Mouse (Mus musculus) small intestine, adult 2 months (tissue): ENCODE data around the gene Gm10053.

Source experiments
- CTCF ChIP-seq: fragments of 200-500 bp; IDR thresholded peaks from 2 replicates; pipeline ENCODE4 v1.5.1; 2012; ENCODE audit warnings: low read depth, mild to moderate bottlenecking, control low read depth, inconsistent platforms, low read length, moderate library complexity, mixed read lengths; ENCODE audit not compliant: insufficient replicate concordance, insufficient read length; ENCODE audit errors: extremely low read depth
- POLR2A ChIP-seq: fragments of 200-500 bp; IDR thresholded peaks from 2 replicates; pipeline ENCODE4 v1.6.1; 2012; ENCODE audit warnings: low read depth, mild to moderate bottlenecking, control low read depth, inconsistent platforms, low read length, moderate library complexity

GRCm38 (mm10) chr19:24845007-24845546 lies 30.4 kb upstream of the Gm10053 start:
- TF ChIP-seq CTCF = no peak
- TF ChIP-seq POLR2A = no peak
